Mouse (Mus musculus): ENCODE data around the gene Gng4. TPM values are rescaled to one million over a fixed set of nuclear protein-coding genes. Genes with fewer than 3 reads are reported as not detected.

Gene Gng4
- 62.3 and 65.1 TPM in 2 replicates for polyA plus RNA-seq (2015; fragmentation: Nextera tagmentation; extraction: Ambion mirVana)

GRCm38 (mm10) chr13:13783894-13784419, at the start of gene Gng4:
TSS of gene Gng4 (plus strand) at chr13:13784059.
- Histone ChIP-seq H3K9me3 (no peaks in the 10 kb centered on the region), H3K27ac (peak within 1 kb of the TSS; percentile 65), H3K4me2 (peak within 1 kb of the TSS; percentile 88), H3K36me3 (replicated peaks) (no peaks in the 10 kb centered on the region), H3K27me3 (replicated peaks) (0 out of 2 replicates have a peak, but pooled peaks cover 5% of the 10 kb centered on the region), H3K4me1 (peaks cover 26% of the 10 kb centered on the region), H3K4me3 (peak within 1 kb of the TSS; percentile 78), H3K9ac (peak within 1 kb of the TSS; percentile 68)
- peak; percentile 90 for ATAC-seq (replicated peaks)
- under 1% methylated on average over 43 of the region's 43 CpGs for WGBS

DNA sequence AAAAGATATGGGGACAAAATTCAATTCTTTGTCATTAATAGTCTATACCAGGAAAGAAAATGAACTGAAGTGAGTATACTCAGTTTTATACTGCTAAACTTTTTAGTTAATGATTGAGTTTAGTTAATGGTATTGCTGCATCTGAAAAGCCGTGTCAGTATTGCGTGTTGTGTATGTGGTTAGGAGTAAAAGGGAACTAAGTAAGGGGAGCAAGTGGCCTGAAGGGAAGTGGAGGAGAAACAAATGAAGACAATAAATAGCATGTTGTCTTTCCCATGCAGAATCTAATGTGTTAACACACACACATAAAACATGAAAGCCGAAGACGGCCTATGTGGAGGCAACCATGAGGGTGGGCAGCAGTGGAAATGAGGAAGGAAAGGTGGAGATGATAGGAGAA, 44.6 kb upstream of the Gng4 start:
- WGBS: 94% methylated on average over 4 of the region's 4 CpGs
- ATAC-seq (replicated peaks): no peak
- no peaks in the 10 kb centered on the region for H3K9me3 ChIP-seq
- H3K27me3 ChIP-seq (replicated peaks): no peaks in the 10 kb centered on the region
- H3K27ac ChIP-seq: no peak overlapping the region
- no peak overlapping the region for H3K9ac ChIP-seq
- H3K4me3 ChIP-seq: no peak overlapping the region
- H3K4me2 ChIP-seq: no peak overlapping the region
- no peaks in the 10 kb centered on the region for H3K4me1 ChIP-seq
- H3K36me3 ChIP-seq (replicated peaks): no peaks in the 10 kb centered on the region; the same call in 1 of the 2 replicates

GRCm38 (mm10) chr13:13745911-13746310, 37.9 kb upstream of the Gng4 start:
- WGBS: 93% methylated on average over 3 of the region's 3 CpGs
- no peaks in the 10 kb centered on the region for H3K27me3 ChIP-seq (replicated peaks)

GRCm38 (mm10) chr13:13775778-13776494, 7.9 kb upstream of the Gng4 start:
- no peaks in the 10 kb centered on the region for H3K27me3 ChIP-seq (replicated peaks)
- peak; percentile 76 for ATAC-seq (replicated peaks)
- no peaks in the 10 kb centered on the region for H3K9me3 ChIP-seq
- 0 out of 2 replicates have a peak, but pooled peaks cover 3% of the 10 kb centered on the region for H3K4me1 ChIP-seq
- 0 out of 2 replicates have a peak overlapping the region, but pooled peaks have one; percentile 6 for H3K27ac ChIP-seq
- H3K4me2 ChIP-seq: no peak overlapping the region
- H3K36me3 ChIP-seq (replicated peaks): no peaks in the 10 kb centered on the region; the same call in 1 of the 2 replicates
- no peak overlapping the region for H3K9ac ChIP-seq
- H3K4me3 ChIP-seq: no peak overlapping the region

More at GRCm38 (mm10) chr13:13745911-13746310, 37.9 kb upstream of the Gng4 start:
- Histone ChIP-seq H3K27ac (no peak overlapping the region), H3K36me3 (replicated peaks) (peaks cover 14% of the 10 kb centered on the region; the same call in 1 of the 2 replicates), H3K9ac (no peak overlapping the region), H3K4me1 (no peaks in the 10 kb centered on the region), H3K4me3 (no peak overlapping the region), H3K9me3 (no peaks in the 10 kb centered on the region), H3K4me2 (no peak overlapping the region)
- ATAC-seq (replicated peaks): no peak

- no peak overlapping the region for H3K4me3 ChIP-seq
- ATAC-seq (replicated peaks): no peak
- no peaks in the 10 kb centered on the region; the same call in 1 of the 2 replicates for H3K36me3 ChIP-seq (replicated peaks)
These were observed 6.8 kb upstream of the Gng4 start for GRCm38 (mm10) chr13:13777052-13777451.

GRCm38 (mm10) chr13:13777696-13778095, 6.2 kb upstream of the Gng4 start:
- no peak overlapping the region for H3K4me2 ChIP-seq
- no peak for ATAC-seq (replicated peaks)
- WGBS: 81% methylated on average over 8 of the region's 8 CpGs

More at GRCm38 (mm10) chr13:13777052-13777451, 6.8 kb upstream of the Gng4 start:
- H3K27ac ChIP-seq: no peak overlapping the region
- H3K4me1 ChIP-seq: 0 out of 2 replicates have a peak, but pooled peaks cover 3% of the 10 kb centered on the region
- H3K9ac ChIP-seq: no peak overlapping the region
- WGBS: 89% methylated on average over 11 of the region's 11 CpGs
- H3K4me2 ChIP-seq: no peak overlapping the region
- no peaks in the 10 kb centered on the region for H3K27me3 ChIP-seq (replicated peaks)
- no peaks in the 10 kb centered on the region for H3K9me3 ChIP-seq

GRCm38 (mm10) chr13:13778837-13779458, 4.9 kb upstream of the Gng4 start:
- H3K27ac ChIP-seq: no peak overlapping the region
- no peaks in the 10 kb centered on the region; the same call in 1 of the 2 replicates for H3K36me3 ChIP-seq (replicated peaks)
- ATAC-seq (replicated peaks): no peak
- no peak overlapping the region for H3K4me3 ChIP-seq
- 83% methylated on average over 1 of the region's 1 CpGs for WGBS
- no peaks in the 10 kb centered on the region for H3K9me3 ChIP-seq
- H3K9ac ChIP-seq: no peak overlapping the region
- peaks cover 12% of the 10 kb centered on the region for H3K4me1 ChIP-seq
- H3K27me3 ChIP-seq (replicated peaks): 0 out of 2 replicates have a peak, but pooled peaks cover 5% of the 10 kb centered on the region
- no peak overlapping the region for H3K4me2 ChIP-seq

More at GRCm38 (mm10) chr13:13777696-13778095, 6.2 kb upstream of the Gng4 start:
- no peaks in the 10 kb centered on the region for H3K27me3 ChIP-seq (replicated peaks)
- no peaks in the 10 kb centered on the region for H3K9me3 ChIP-seq
- no peak overlapping the region for H3K4me3 ChIP-seq
- H3K9ac ChIP-seq: no peak overlapping the region
- no peaks in the 10 kb centered on the region; the same call in 1 of the 2 replicates for H3K36me3 ChIP-seq (replicated peaks)
- no peak overlapping the region for H3K27ac ChIP-seq
- H3K4me1 ChIP-seq: 0 out of 2 replicates have a peak, but pooled peaks cover 3% of the 10 kb centered on the region

- 77% methylated on average over 3 of the region's 3 CpGs for WGBS
- Histone ChIP-seq H3K4me1 (peaks cover 24% of the 10 kb centered on the region), H3K4me3 (no peak overlapping the region), H3K27ac (no peak overlapping the region), H3K36me3 (replicated peaks) (no peaks in the 10 kb centered on the region; the same call in 1 of the 2 replicates), H3K27me3 (replicated peaks) (0 out of 2 replicates have a peak, but pooled peaks cover 5% of the 10 kb centered on the region), H3K9ac (no peak overlapping the region), H3K4me2 (no peak overlapping the region), H3K9me3 (no peaks in the 10 kb centered on the region)
- no peak for ATAC-seq (replicated peaks)
These were observed 3.6 kb upstream of the Gng4 start for GRCm38 (mm10) chr13:13780271-13780670.

DNA sequence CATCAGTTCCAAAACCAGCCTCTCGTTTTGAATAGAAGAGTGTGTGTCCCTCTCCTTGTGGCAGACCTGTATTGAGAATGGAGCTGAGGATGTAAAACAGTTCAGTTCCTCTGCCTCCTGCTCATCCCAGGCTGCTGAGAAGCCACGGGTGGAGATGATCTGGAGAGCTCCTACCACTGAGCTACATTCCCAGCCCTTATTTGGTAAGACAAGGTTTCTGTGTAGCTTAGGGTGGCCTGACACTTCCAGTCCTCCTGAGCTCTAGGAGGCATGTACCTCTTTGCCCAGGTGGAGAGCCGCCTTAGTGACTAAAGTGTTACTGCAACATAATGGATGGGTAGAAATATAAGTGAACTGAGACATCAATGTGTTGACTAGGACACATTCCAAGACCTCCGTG, 2.8 kb upstream of the Gng4 start:
- 0 out of 2 replicates have a peak, but pooled peaks cover 5% of the 10 kb centered on the region for H3K27me3 ChIP-seq (replicated peaks)
- H3K36me3 ChIP-seq (replicated peaks): no peaks in the 10 kb centered on the region; the same call in 1 of the 2 replicates
- H3K4me1 ChIP-seq: peaks cover 28% of the 10 kb centered on the region
- WGBS: 83% methylated on average over 4 of the region's 4 CpGs
- ATAC-seq (replicated peaks): no peak
- H3K4me2 ChIP-seq: no peak overlapping the region
- H3K9me3 ChIP-seq: no peaks in the 10 kb centered on the region
- no peak overlapping the region for H3K4me3 ChIP-seq
- no peak overlapping the region for H3K9ac ChIP-seq
- no peak overlapping the region for H3K27ac ChIP-seq

DNA sequence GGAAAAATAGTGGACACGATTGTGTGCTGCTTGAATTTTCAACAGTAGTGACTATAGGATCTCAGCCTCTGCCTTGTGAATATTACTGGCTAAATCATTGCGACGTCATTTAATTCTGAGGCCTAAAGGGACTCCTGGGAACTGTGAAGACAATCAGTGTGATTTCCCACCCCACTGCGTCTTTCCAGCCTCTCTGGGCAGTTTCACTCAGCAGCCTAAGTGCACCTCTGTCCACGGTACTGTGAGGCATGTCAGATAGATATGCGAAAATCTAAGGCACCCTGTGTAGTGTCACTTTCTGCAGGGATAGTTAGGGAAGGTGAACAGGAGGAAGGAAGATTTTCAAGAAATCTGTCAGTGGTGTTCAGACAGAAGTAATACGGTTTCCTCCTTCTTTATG, 563 bp upstream of the Gng4 start:
- WGBS: 44% methylated on average over 7 of the region's 7 CpGs
- Histone ChIP-seq H3K27ac (no peak overlapping the region), H3K4me2 (peak overlapping the region; percentile 88), H3K4me1 (peaks cover 26% of the 10 kb centered on the region), H3K27me3 (replicated peaks) (0 out of 2 replicates have a peak, but pooled peaks cover 5% of the 10 kb centered on the region), H3K9ac (peak overlapping the region; percentile 68; the same call in 1 of the 2 replicates), H3K36me3 (replicated peaks) (no peaks in the 10 kb centered on the region), H3K4me3 (peak overlapping the region; percentile 78), H3K9me3 (no peaks in the 10 kb centered on the region)
- no peak for ATAC-seq (replicated peaks)

DNA sequence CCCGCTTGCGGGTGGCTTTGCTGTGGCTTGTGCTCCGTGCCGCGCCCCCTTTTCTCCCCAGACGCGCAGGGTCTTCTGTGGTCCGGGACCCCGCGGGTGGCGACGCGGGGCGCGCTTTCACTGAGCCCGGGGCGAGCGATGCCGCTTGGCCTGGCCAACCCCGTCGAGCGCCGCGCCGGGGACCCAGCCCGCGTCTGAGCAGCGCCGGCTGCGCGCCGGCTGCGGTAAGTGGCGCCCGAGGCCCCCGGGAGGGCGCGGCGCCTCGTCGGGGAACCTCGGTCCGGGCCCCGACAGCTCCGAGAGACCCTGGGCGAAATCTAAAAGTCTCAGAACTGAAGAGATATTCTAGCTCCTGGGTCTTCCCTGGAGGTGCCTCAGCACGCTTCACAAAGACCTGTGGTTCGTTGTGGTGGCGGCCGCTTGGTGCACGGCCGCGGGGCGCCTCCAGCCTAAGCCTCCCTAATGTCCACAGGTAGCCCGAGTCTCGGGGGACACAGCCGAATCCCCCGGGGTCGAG, 619 bp downstream of the Gng4 start:
- peak overlapping the region; percentile 68 for H3K9ac ChIP-seq
- 0 out of 2 replicates have a peak, but pooled peaks cover 5% of the 10 kb centered on the region for H3K27me3 ChIP-seq (replicated peaks)
- peak overlapping the region; percentile 65 for H3K27ac ChIP-seq
- H3K4me1 ChIP-seq: peaks cover 26% of the 10 kb centered on the region
- peak overlapping the region; percentile 78 for H3K4me3 ChIP-seq
- no peaks in the 10 kb centered on the region for H3K36me3 ChIP-seq (replicated peaks)
- peak; percentile 55 for ATAC-seq (replicated peaks)
- under 1% methylated on average over 57 of the region's 59 CpGs for WGBS
- no peaks in the 10 kb centered on the region for H3K9me3 ChIP-seq
- H3K4me2 ChIP-seq: peak overlapping the region; percentile 88
